Mouse (Mus musculus) heart, embryonic 13.5 days (tissue): ENCODE data around the gene Parg. TPM values are rescaled to one million over a fixed set of nuclear protein-coding genes. Genes with fewer than 3 reads are reported as not detected.
A peak's percentile ranks its signal among the peaks of the same experiment; 100 is the strongest.

Source experiments
- ATAC-seq: fragments of 200-750 bp; cut with Nextera tagmentation; 2 replicates; pipeline ENCODE4 v1.8.0; 2017; ENCODE audit warnings: moderate TSS enrichment; ENCODE audit not compliant: insufficient number of reproducible peaks, low FRiP score, low TSS enrichment; ENCODE audit errors: extremely low read depth
- H3K27ac ChIP-seq: fragments of 300-500 bp; sonication (generic); replicated peaks from 2 replicates; pipeline ENCODE4 v1.5.1; 2015; ENCODE audit warnings: moderate library complexity, mild to moderate bottlenecking, inconsistent platforms
- H3K27me3 ChIP-seq: fragments of 300-500 bp; sonication (generic); replicated peaks from 2 replicates; pipeline ENCODE4 v1.6.1; 2015; ENCODE audit warnings: mild to moderate bottlenecking, inconsistent platforms
- H3K36me3 ChIP-seq: fragments of 300-500 bp; sonication (generic); 2 replicates; pipeline ENCODE4 v1.6.1; 2015; ENCODE audit warnings: mild to moderate bottlenecking, inconsistent platforms
- H3K4me1 ChIP-seq: fragments of 300-500 bp; sonication (generic); 2 replicates; pipeline ENCODE4 v1.6.1; 2015; ENCODE audit warnings: inconsistent platforms
- H3K4me2 ChIP-seq: fragments of 300-500 bp; sonication (generic); 2 replicates; pipeline ENCODE4 v1.6.1; 2015; ENCODE audit warnings: inconsistent platforms, mild to moderate bottlenecking, moderate library complexity
- H3K4me3 ChIP-seq: fragments of 300-500 bp; sonication (generic); 2 replicates; pipeline ENCODE4 v1.5.1; 2015; ENCODE audit warnings: moderate library complexity, mild to moderate bottlenecking, inconsistent platforms
- H3K9ac ChIP-seq: fragments of 300-500 bp; sonication (generic); 2 replicates; pipeline ENCODE4 v1.6.1; 2015; ENCODE audit warnings: inconsistent platforms, mild to moderate bottlenecking, moderate library complexity
- H3K9me3 ChIP-seq: fragments of 300-500 bp; sonication (generic); 2 replicates; pipeline ENCODE4 v1.6.1; 2016; ENCODE audit warnings: inconsistent platforms
- WGBS: fragments of 180-500 bp; shearing (Covaris S2); methylation state at CpG from one replicate; pipeline ENCODE4 v1.1.7; 2015; ENCODE audit warnings: mixed read lengths; 5-methylcytosine and 5-hydroxymethylcytosine counted together
- polyA plus RNA-seq: library from polyadenylated mRNA; unstranded; fragments of >200 nt; fragmentation: Nextera tagmentation; extraction: Ambion mirVana; gene quantifications from 2 replicates; pipeline ENCODE4 v1.2.1, GENCODE M21; 2015

Gene Parg
- polyA plus RNA-seq = 22.3 and 22.8 TPM in 2 replicates

- Histone ChIP-seq H3K27me3 (no peaks in the 10 kb centered on the region), H3K9ac (peak within 1 kb of the TSS; percentile 97), H3K36me3 (peaks cover 30% of the 10 kb centered on the region), H3K4me3 (peak within 1 kb of the TSS; percentile 94), H3K4me2 (peak within 1 kb of the TSS; percentile 97), H3K4me1 (peaks cover 32% of the 10 kb centered on the region), H3K9me3 (no peaks in the 10 kb centered on the region), H3K27ac (peak within 1 kb of the TSS; percentile 80)
- WGBS = under 1% methylated on average over 73 of the region's 77 CpGs
- ATAC-seq = peak; percentile 86
These were observed at the start of gene Parg, which contains the start of gene Timm23 for GRCm38 (mm10) chr14:32201791-32202451. Gene Parg (plus strand): TSS chr14:32201949. Gene Timm23 (minus strand): TSS chr14:32201898.

- ATAC-seq = no peak
- 88% methylated on average over 18 of the region's 18 CpGs for WGBS
These were observed 49.3 kb upstream of the Parg start for GRCm38 (mm10) chr14:32152243-32152965.

GRCm38 (mm10) chr14:32153156-32153555 lies 48.6 kb upstream of the Parg start:
- H3K9me3 ChIP-seq = no peaks in the 10 kb centered on the region
- no peaks in the 10 kb centered on the region for H3K4me1 ChIP-seq
- ATAC-seq = no peak
- H3K9ac ChIP-seq = no peak overlapping the region
- no peaks in the 10 kb centered on the region for H3K27me3 ChIP-seq
- no peak overlapping the region for H3K27ac ChIP-seq
- H3K4me3 ChIP-seq = no peak overlapping the region
- 91% methylated on average over 2 of the region's 2 CpGs for WGBS
- H3K36me3 ChIP-seq = no peaks in the 10 kb centered on the region
- no peak overlapping the region for H3K4me2 ChIP-seq

More at GRCm38 (mm10) chr14:32152243-32152965, 49.3 kb upstream of the Parg start:
- no peaks in the 10 kb centered on the region for H3K9me3 ChIP-seq
- no peaks in the 10 kb centered on the region for H3K27me3 ChIP-seq
- H3K27ac ChIP-seq = no peak overlapping the region
- H3K4me2 ChIP-seq = no peak overlapping the region
- H3K4me1 ChIP-seq = no peaks in the 10 kb centered on the region
- H3K36me3 ChIP-seq = no peaks in the 10 kb centered on the region
- H3K9ac ChIP-seq = no peak overlapping the region
- H3K4me3 ChIP-seq = no peak overlapping the region

GRCm38 (mm10) chr14:32154758-32155157 lies 47.0 kb upstream of the Parg start:
- H3K4me3 ChIP-seq = no peak overlapping the region
- no peak overlapping the region for H3K9ac ChIP-seq
- H3K4me1 ChIP-seq = peaks cover 5% of the 10 kb centered on the region; the same call in 1 of the 2 replicates
- 84% methylated on average over 6 of the region's 6 CpGs for WGBS
- no peaks in the 10 kb centered on the region for H3K9me3 ChIP-seq
- H3K27ac ChIP-seq = no peak overlapping the region
- no peak overlapping the region for H3K4me2 ChIP-seq
- no peaks in the 10 kb centered on the region for H3K36me3 ChIP-seq
- no peaks in the 10 kb centered on the region for H3K27me3 ChIP-seq
- ATAC-seq = no peak

GRCm38 (mm10) chr14:32159150-32159670 lies 42.5 kb upstream of the Parg start:
- no peak for ATAC-seq
- Histone ChIP-seq H3K4me1 (peaks cover 43% of the 10 kb centered on the region), H3K4me2 (peak overlapping the region; percentile 95), H3K9ac (peak overlapping the region; percentile 97), H3K27me3 (no peaks in the 10 kb centered on the region), H3K9me3 (no peaks in the 10 kb centered on the region), H3K4me3 (peak overlapping the region; percentile 95), H3K27ac (peak overlapping the region; percentile 60), H3K36me3 (no peaks in the 10 kb centered on the region)
- WGBS = 35% methylated on average over 4 of the region's 4 CpGs

GRCm38 (mm10) chr14:32159690-32160246 lies 42.0 kb upstream of the Parg start, which contains the start of gene Ncoa4:
Gene Ncoa4 (plus strand): TSS chr14:32159865.
- H3K4me2 ChIP-seq = peak within 1 kb of the TSS; percentile 95
- H3K9me3 ChIP-seq = no peaks in the 10 kb centered on the region
- under 1% methylated on average over 40 of the region's 40 CpGs for WGBS
- H3K9ac ChIP-seq = peak within 1 kb of the TSS; percentile 97
- H3K27ac ChIP-seq = peak within 1 kb of the TSS; percentile 93
- no peaks in the 10 kb centered on the region for H3K27me3 ChIP-seq
- ATAC-seq = peak; percentile 93
- H3K36me3 ChIP-seq = no peaks in the 10 kb centered on the region
- peaks cover 49% of the 10 kb centered on the region for H3K4me1 ChIP-seq
- H3K4me3 ChIP-seq = peak within 1 kb of the TSS; percentile 95

GRCm38 (mm10) chr14:32160563-32160962 lies 41.2 kb upstream of the Parg start:
- Histone ChIP-seq H3K4me1 (peaks cover 57% of the 10 kb centered on the region), H3K36me3 (no peaks in the 10 kb centered on the region), H3K27ac (peak overlapping the region; percentile 93), H3K27me3 (no peaks in the 10 kb centered on the region), H3K4me2 (peak overlapping the region; percentile 95), H3K9me3 (no peaks in the 10 kb centered on the region), H3K9ac (peak overlapping the region; percentile 97), H3K4me3 (peak overlapping the region; percentile 95)
- no peak for ATAC-seq
- WGBS = 19% methylated on average over 7 of the region's 7 CpGs

- 75% methylated on average over 12 of the region's 12 CpGs for WGBS
- Histone ChIP-seq H3K27ac (peak overlapping the region; percentile 93), H3K27me3 (no peaks in the 10 kb centered on the region), H3K4me1 (peaks cover 62% of the 10 kb centered on the region), H3K4me2 (peak overlapping the region; percentile 95), H3K4me3 (peak overlapping the region; percentile 95), H3K9me3 (no peaks in the 10 kb centered on the region), H3K36me3 (no peaks in the 10 kb centered on the region), H3K9ac (peak overlapping the region; percentile 97)
- no peak for ATAC-seq
These were observed 40.5 kb upstream of the Parg start for GRCm38 (mm10) chr14:32161090-32161885.

- no peak overlapping the region for H3K27ac ChIP-seq
- no peaks in the 10 kb centered on the region for H3K9me3 ChIP-seq
- no peaks in the 10 kb centered on the region for H3K27me3 ChIP-seq
- 86% methylated on average over 5 of the region's 5 CpGs for WGBS
- H3K4me1 ChIP-seq = peaks cover 72% of the 10 kb centered on the region
- no peaks in the 10 kb centered on the region for H3K36me3 ChIP-seq
- H3K9ac ChIP-seq = no peak overlapping the region
- no peak for ATAC-seq
- H3K4me2 ChIP-seq = peak overlapping the region; percentile 95
- no peak overlapping the region for H3K4me3 ChIP-seq
These were observed 39.5 kb upstream of the Parg start for GRCm38 (mm10) chr14:32162231-32162630.

GRCm38 (mm10) chr14:32163203-32163888 lies 38.4 kb upstream of the Parg start:
- H3K27ac ChIP-seq = no peak overlapping the region
- H3K4me1 ChIP-seq = peaks cover 83% of the 10 kb centered on the region
- no peaks in the 10 kb centered on the region for H3K27me3 ChIP-seq
- peak overlapping the region; percentile 7; the same call in 1 of the 2 replicates for H3K4me2 ChIP-seq
- H3K9ac ChIP-seq = no peak overlapping the region
- ATAC-seq = no peak
- WGBS = 85% methylated on average over 11 of the region's 11 CpGs
- no peaks in the 10 kb centered on the region for H3K9me3 ChIP-seq
- no peaks in the 10 kb centered on the region for H3K36me3 ChIP-seq
- no peak overlapping the region for H3K4me3 ChIP-seq
